Mouse (Mus musculus) ES-E14 (cell line): ENCODE measurements at regions not wholly inside any gene's neighbourhood (a gene's known extent, or its start where the extent isn't known, plus 50 kb on each side); places are given as distances from the start of the nearest gene placed in this dataset.

Experiments used
- CHD2 ChIP-seq: IDR thresholded peaks from 2 replicates; pipeline ENCODE4 v1.6.1; 2014; ENCODE audit warnings: mild to moderate bottlenecking, low read depth, low read length, inconsistent platforms
- HCFC1 ChIP-seq: IDR thresholded peaks from 2 replicates; pipeline ENCODE4 v1.6.1; 2012; ENCODE audit warnings: low read length, inconsistent platforms, borderline replicate concordance; ENCODE audit not compliant: insufficient read depth
- MAFK ChIP-seq: IDR thresholded peaks from 2 replicates; pipeline ENCODE4 v1.6.1; 2014; ENCODE audit warnings: mild to moderate bottlenecking, low read depth, low read length, inconsistent platforms; ENCODE audit not compliant: insufficient read depth
- ZC3H11A ChIP-seq: IDR thresholded peaks from 2 replicates; pipeline ENCODE4 v1.6.1; 2012; ENCODE audit warnings: low read depth, mild to moderate bottlenecking, inconsistent platforms, low read length, borderline replicate concordance
- ZNF384 ChIP-seq: IDR thresholded peaks from 2 replicates; pipeline ENCODE4 v1.6.1; 2012; ENCODE audit warnings: low read depth, low read length, inconsistent platforms

GRCm38 (mm10) chr9:87895526-87895925, 164.5 kb upstream of the Tbx18 start:
- TF ChIP-seq HCFC1 = no peak
- no peak for TF ChIP-seq MAFK
- TF ChIP-seq ZC3H11A = no peak
- no peak for TF ChIP-seq CHD2
- no peak for TF ChIP-seq ZNF384
